Mouse (Mus musculus): ENCODE results near the gene Casc3. TPM values are rescaled to one million over a fixed set of nuclear protein-coding genes. Genes with fewer than 3 reads are reported as not detected.
"Not testable (repeated sequence)": the region's sequence is repeated elsewhere in the genome, so short reads cannot be mapped to it uniquely, and the experiment has no call there.

Gene Casc3
- polyA plus RNA-seq, 1 experiment: 30.2 TPM

- Histone ChIP-seq H3K27ac (ENCODE audit: insufficient read depth, low read length) (no peak overlapping the region), H3K27me3 (ENCODE audit: control insufficient read depth, insufficient read depth, low read length) (no peaks in the 10 kb centered on the region), H3K4me1 (ENCODE audit: control insufficient read depth, insufficient read depth, insufficient read length) (peaks cover 6% of the 10 kb centered on the region; the same call in 1 of the 2 replicates), H3K36me3 (ENCODE audit: control insufficient read depth, insufficient read depth, low read length) (peaks cover 37% of the 10 kb centered on the region), H3K4me3 (ENCODE audit: extremely low read depth, insufficient read depth, insufficient read length) (no peak overlapping the region)
- 78% methylated on average over 2 of the region's 2 CpGs for WGBS
- no peak for DNase-seq (ENCODE audit: low read depth in 1 of 2, low spot score in 2 of 2)
- TF ChIP-seq POLR2A (IDR thresholded peaks at IDR 0.05; ENCODE audit: low read depth, low read length) (no peak), CTCF (IDR thresholded peaks at IDR 0.05; ENCODE audit: extremely low read depth, insufficient read depth, insufficient read length, insufficient replicate concordance) (no peak)
Observed at GRCm38 (mm10) chr11:98808417-98808816, 3.7 kb downstream of the Casc3 start.

GRCm38 (mm10) chr11:98809457-98810290 lies 5.0 kb downstream of the Casc3 start:
- Histone ChIP-seq H3K4me3 (ENCODE audit: extremely low read depth, insufficient read depth, insufficient read length) (peak overlapping the region; percentile 86), H3K4me1 (ENCODE audit: control insufficient read depth, insufficient read depth, insufficient read length) (peaks cover 6% of the 10 kb centered on the region; the same call in 1 of the 2 replicates), H3K36me3 (ENCODE audit: control insufficient read depth, insufficient read depth, low read length) (peaks cover 29% of the 10 kb centered on the region), H3K27ac (ENCODE audit: insufficient read depth, low read length) (peak overlapping the region; percentile 94), H3K27me3 (ENCODE audit: control insufficient read depth, insufficient read depth, low read length) (no peaks in the 10 kb centered on the region)
- peak; percentile 97 to 99 for DNase-seq (ENCODE audit: low read depth in 1 of 2, low spot score in 2 of 2)
- WGBS: 1% methylated on average over 84 of the region's 84 CpGs
- TF ChIP-seq POLR2A (IDR thresholded peaks at IDR 0.05; ENCODE audit: low read depth, low read length) (peak; percentile 75), CTCF (IDR thresholded peaks at IDR 0.05; ENCODE audit: extremely low read depth, insufficient read depth, insufficient read length, insufficient replicate concordance) (0 out of 2 replicates have a peak, but pooled peaks have one; percentile 3)

GRCm38 (mm10) chr11:98810686-98811085 lies 6.0 kb downstream of the Casc3 start:
- 66% methylated on average over 7 of the region's 7 CpGs for WGBS
- no peak for DNase-seq (ENCODE audit: low read depth in 1 of 2, low spot score in 2 of 2)
- no peaks in the 10 kb centered on the region for H3K27me3 ChIP-seq (ENCODE audit: control insufficient read depth, insufficient read depth, low read length)
- peaks cover 6% of the 10 kb centered on the region; the same call in 1 of the 2 replicates for H3K4me1 ChIP-seq (ENCODE audit: control insufficient read depth, insufficient read depth, insufficient read length)
- no peak for TF ChIP-seq CTCF (IDR thresholded peaks at IDR 0.05; ENCODE audit: extremely low read depth, insufficient read depth, insufficient read length, insufficient replicate concordance)
- no peak for TF ChIP-seq POLR2A (IDR thresholded peaks at IDR 0.05; ENCODE audit: low read depth, low read length)
- H3K4me3 ChIP-seq (ENCODE audit: extremely low read depth, insufficient read depth, insufficient read length): peak overlapping the region; percentile 86; the same call in 1 of the 2 replicates
- H3K27ac ChIP-seq (ENCODE audit: insufficient read depth, low read length): no peak overlapping the region
- peaks cover 21% of the 10 kb centered on the region for H3K36me3 ChIP-seq (ENCODE audit: control insufficient read depth, insufficient read depth, low read length)

- TF ChIP-seq CTCF (IDR thresholded peaks at IDR 0.05; ENCODE audit: extremely low read depth, insufficient read depth, insufficient read length, insufficient replicate concordance) (no peak), POLR2A (IDR thresholded peaks at IDR 0.05; ENCODE audit: low read depth, low read length) (no peak)
- DNase-seq (ENCODE audit: low read depth in 1 of 2, low spot score in 2 of 2): no peak
- H3K27ac ChIP-seq (ENCODE audit: insufficient read depth, low read length): peak overlapping the region; percentile 50
- H3K27me3 ChIP-seq (ENCODE audit: control insufficient read depth, insufficient read depth, low read length): no peaks in the 10 kb centered on the region
- peaks cover 2% of the 10 kb centered on the region; the same call in 1 of the 2 replicates for H3K4me1 ChIP-seq (ENCODE audit: control insufficient read depth, insufficient read depth, insufficient read length)
- H3K4me3 ChIP-seq (ENCODE audit: extremely low read depth, insufficient read depth, insufficient read length): no peak overlapping the region
- 18% methylated on average over 1 of the region's 1 CpGs for WGBS
- H3K36me3 ChIP-seq (ENCODE audit: control insufficient read depth, insufficient read depth, low read length): peaks cover 17% of the 10 kb centered on the region
Observed at GRCm38 (mm10) chr11:98816706-98817239, 12.1 kb downstream of the Casc3 start.

- H3K27ac ChIP-seq (ENCODE audit: insufficient read depth, low read length): no peak overlapping the region
- no peak for DNase-seq (ENCODE audit: low read depth in 1 of 2, low spot score in 2 of 2)
- H3K27me3 ChIP-seq (ENCODE audit: control insufficient read depth, insufficient read depth, low read length): no peaks in the 10 kb centered on the region
- 72% methylated on average over 5 of the region's 5 CpGs for WGBS
- peaks cover 2% of the 10 kb centered on the region; the same call in 1 of the 2 replicates for H3K4me1 ChIP-seq (ENCODE audit: control insufficient read depth, insufficient read depth, insufficient read length)
- H3K4me3 ChIP-seq (ENCODE audit: extremely low read depth, insufficient read depth, insufficient read length): no peak overlapping the region
- H3K36me3 ChIP-seq (ENCODE audit: control insufficient read depth, insufficient read depth, low read length): peaks cover 29% of the 10 kb centered on the region
- TF ChIP-seq POLR2A (IDR thresholded peaks at IDR 0.05; ENCODE audit: low read depth, low read length) (no peak), CTCF (IDR thresholded peaks at IDR 0.05; ENCODE audit: extremely low read depth, insufficient read depth, insufficient read length, insufficient replicate concordance) (no peak)
Observed at GRCm38 (mm10) chr11:98820968-98821367, 16.3 kb downstream of the Casc3 start.

GRCm38 (mm10) chr11:98826071-98826470 lies 21.4 kb downstream of the Casc3 start:
- H3K4me3 ChIP-seq (ENCODE audit: extremely low read depth, insufficient read depth, insufficient read length); H3K27ac ChIP-seq (ENCODE audit: insufficient read depth, low read length); H3K4me1 ChIP-seq (ENCODE audit: control insufficient read depth, insufficient read depth, insufficient read length); H3K27me3 ChIP-seq (ENCODE audit: control insufficient read depth, insufficient read depth, low read length); DNase-seq (ENCODE audit: low read depth in 1 of 2, low spot score in 2 of 2): not testable (repeated sequence)
- 90% methylated on average over 2 of the region's 2 CpGs for WGBS
- H3K36me3 ChIP-seq (ENCODE audit: control insufficient read depth, insufficient read depth, low read length): peaks cover 48% of the 10 kb centered on the region

- no peak overlapping the region for H3K4me3 ChIP-seq (ENCODE audit: extremely low read depth, insufficient read depth, insufficient read length)
- H3K36me3 ChIP-seq (ENCODE audit: control insufficient read depth, insufficient read depth, low read length): peaks cover 48% of the 10 kb centered on the region
- TF ChIP-seq CTCF (IDR thresholded peaks at IDR 0.05; ENCODE audit: extremely low read depth, insufficient read depth, insufficient read length, insufficient replicate concordance) (no peak), POLR2A (IDR thresholded peaks at IDR 0.05; ENCODE audit: low read depth, low read length) (no peak)
- DNase-seq (ENCODE audit: low read depth in 1 of 2, low spot score in 2 of 2): no peak
- no peaks in the 10 kb centered on the region for H3K4me1 ChIP-seq (ENCODE audit: control insufficient read depth, insufficient read depth, insufficient read length)
- WGBS: 74% methylated on average over 2 of the region's 2 CpGs
- H3K27me3 ChIP-seq (ENCODE audit: control insufficient read depth, insufficient read depth, low read length): no peaks in the 10 kb centered on the region
- no peak overlapping the region for H3K27ac ChIP-seq (ENCODE audit: insufficient read depth, low read length)
Observed at GRCm38 (mm10) chr11:98827877-98828276, 23.2 kb downstream of the Casc3 start.

Measured in spleen, adult 2 months (tissue).